Mouse (Mus musculus): ENCODE data around the gene Ffar4.

Ffar4 gene

DNA sequence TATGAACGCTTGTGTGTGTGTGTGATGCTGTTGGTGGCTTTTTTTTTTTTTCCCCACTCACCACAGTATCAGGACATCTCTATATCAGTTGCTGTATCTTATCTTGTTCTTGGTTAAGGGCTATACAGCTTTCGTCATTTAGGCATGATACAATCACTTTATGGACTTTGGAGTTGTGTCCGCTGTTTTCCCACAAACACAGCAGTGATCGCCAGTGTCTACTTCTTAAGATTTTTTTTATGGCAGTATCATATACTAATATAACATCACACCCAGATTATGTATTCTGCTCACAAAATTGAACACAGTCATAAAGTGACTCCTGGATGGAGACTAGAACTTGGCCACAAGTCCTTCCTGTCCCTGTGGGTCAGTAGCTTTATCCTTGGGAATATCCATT, 11.0 kb downstream of the Ffar4 start:
- no peak for DNase-seq (ENCODE audit: low spot score)

DNA sequence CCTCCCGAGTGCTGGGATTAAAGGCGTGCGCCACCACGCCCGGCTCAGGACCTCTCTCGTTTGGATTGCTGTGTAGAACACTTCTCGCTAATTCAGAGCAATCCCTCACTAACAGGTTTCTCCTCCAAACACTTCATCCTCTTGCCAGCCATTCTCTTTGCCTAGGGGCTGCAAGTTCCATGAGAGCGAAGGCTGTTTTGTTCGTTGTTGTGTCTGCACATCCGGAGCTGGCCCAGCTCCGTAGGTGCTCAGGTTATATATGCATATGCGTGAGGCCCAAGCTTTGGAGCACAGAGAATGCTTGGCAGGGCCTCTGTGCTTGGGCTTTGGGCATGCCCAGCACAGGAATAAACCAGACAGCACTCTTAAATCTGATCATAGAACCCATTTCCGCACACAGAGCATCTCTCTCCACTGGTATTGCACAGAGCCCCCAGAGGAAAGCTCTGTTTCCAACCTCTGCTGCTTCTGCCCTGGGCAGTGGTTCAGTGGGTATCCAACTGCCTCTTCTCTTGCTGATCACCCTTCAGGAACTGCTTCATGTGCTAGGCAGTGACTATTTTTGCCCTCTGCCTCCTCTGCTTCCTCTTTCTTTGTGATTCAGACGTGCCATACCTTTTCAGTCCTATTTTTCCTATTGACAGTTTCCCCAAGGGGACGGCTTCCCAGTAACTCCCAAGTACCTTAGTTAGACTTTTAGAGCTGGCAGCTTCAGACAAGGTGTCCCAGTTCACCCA, 12.8 kb downstream of the Ffar4 start:
- no peak for DNase-seq (ENCODE audit: low spot score)

- DNase-seq (ENCODE audit: low spot score): no peak
Measured at GRCm38 (mm10) chr19:38111056-38111455, 14.2 kb downstream of the Ffar4 start.

- no peak for DNase-seq (ENCODE audit: low spot score)
Measured at GRCm38 (mm10) chr19:38112575-38112974, 15.7 kb downstream of the Ffar4 start.

DNA sequence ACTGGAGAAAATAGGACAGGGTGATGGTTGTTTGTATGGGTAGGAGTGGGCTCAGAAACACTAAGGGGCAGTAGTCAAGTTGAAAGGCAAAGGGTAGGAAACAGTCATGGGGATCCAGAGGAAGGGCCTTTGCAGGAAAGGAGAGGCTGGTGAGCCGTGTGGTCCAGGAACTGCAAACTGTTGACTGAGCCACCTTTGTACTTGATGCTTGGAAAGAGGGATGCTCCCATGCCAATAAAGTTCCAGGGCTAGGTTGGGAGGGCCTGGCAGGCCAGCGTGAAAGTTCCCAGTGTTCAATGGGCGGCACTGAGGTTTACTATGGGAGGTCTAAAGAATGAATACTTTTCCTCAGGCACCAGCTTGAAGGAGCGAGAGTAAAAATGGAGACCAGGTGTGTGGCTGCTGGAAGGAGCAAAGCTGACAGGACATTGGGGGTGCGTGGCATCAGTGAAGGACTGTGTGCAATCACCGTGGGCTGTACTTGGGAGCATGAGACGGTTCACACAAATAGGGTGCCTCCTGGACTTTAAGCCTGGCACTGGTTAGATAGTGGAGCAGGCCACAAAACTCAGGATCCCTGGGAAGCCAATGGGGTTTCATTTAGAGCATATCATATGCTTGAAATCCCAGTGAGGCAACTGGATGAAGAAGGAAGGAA, 18.1 kb downstream of the Ffar4 start:
- DNase-seq (ENCODE audit: low spot score): no peak

DNA sequence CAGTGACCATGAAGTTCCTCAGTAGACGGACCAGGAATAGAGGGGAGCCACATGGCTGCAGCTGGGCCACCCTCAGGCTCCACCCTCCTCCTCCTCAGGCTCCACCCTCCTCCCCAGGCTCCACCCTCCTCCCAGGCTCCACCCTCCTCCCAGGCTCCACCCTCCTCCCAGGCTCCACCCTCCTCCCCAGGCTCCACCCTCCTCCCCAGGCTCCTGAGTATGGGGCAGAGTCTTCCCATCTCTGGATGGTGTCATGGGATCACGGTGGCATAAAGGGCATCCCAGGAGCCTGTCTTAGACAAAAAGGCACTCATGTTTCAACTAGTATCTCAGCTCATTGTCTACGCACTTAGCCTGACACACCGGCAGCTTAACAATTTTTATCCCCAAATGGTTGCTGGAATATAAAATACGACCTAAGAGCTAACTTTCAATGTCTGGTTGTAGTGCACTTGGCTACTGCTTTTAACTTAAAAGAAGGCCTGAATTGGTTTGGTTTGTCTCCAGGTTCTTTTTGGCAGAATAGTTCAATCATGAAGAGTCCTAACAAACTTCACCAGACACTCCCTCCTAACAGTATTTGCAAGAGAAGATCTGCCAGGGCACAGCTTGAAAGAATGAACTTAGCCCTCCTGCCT, 23.4 kb downstream of the Ffar4 start:
- DNase-seq (ENCODE audit: low spot score): no peak

- no peak for DNase-seq (ENCODE audit: low spot score)
Measured at GRCm38 (mm10) chr19:38123921-38124320, 27.1 kb downstream of the Ffar4 start.

DNA sequence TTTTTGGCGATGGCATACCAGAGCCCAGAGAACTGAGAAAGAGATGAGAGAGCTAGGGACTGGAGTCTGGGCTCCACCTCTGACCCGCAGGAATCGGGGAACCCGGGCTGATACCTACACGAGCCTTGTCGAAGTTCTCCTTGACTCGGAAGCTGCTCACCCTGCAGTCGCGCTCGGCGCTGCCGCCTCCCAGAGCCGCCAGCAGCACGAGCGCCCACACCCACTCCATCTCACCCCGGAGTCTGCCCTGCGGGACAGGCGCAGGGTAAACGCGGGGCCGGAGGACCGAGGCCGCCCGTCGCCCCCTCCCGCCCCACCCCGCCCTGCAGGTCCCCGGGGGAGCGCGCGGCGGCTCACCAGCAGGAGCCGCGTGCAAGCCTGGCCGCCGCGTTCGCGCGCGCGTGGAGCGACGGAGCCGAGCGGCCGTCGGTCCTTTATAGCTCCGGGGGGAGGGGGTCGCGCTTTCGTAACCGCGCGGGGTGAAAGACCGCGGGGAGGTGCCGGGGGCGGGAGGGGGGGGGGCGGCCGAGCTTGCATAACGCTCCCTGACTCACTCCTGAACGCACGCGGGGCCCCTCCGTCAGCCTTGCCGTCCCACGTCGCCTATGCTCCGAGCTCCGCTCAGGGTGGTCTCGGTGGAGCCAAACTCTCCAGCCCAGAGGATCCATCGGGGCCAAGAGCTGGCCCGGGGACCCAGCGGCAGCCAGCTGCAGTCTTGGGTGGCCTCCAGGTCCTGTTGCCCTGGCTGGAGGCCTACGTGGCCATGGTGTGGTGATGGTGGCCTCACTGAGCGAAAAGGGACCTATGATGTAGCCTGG, 27.7 kb downstream of the Ffar4 start:
- no peak for DNase-seq (ENCODE audit: low spot score)

DNA sequence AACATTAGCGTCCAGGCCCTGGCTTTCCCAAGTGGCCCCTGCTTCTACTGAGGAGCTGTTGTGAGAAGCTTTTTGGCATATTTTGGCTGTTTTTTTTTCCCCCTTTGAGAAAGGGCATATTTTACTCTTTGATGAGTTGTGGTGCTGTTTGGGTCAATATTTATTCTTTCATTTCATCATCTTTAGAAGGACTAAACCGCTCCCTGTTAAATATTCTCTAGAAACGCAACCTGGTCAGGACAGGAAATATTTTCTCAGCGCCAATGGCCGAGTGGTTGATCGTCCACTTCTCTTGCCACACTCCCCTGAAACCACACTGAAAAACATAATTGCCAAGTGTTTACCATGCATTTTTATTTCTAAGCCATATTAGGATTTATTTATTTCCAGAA, 28.3 kb downstream of the Ffar4 start, which contains the start of gene Rbp4:
Gene Rbp4, minus strand, starts transcription at position 63 of the 392 bp plus-strand sequence.
- DNase-seq (ENCODE audit: low spot score): no peak

DNA sequence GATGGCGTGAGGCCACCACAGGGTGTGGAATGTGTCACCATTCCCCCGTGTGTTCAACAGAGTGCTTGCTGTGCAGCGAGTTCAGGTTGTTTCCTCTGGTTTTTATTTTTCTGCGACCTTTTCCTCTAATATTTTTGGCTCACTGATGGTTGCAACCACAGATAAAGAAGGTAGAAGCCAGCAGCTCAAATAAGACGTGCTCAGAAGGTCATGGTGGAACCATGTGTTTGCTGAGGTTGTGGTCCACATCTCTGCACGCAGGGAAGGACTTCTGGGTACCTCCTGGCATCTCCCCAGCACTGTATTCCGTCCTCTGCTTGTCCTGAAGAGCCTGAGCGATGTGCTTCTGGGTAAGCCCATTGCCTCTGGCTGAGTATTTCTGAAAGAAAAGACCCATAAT, 29.8 kb downstream of the Ffar4 start:
- no peak for DNase-seq (ENCODE audit: low spot score)

- DNase-seq (ENCODE audit: low spot score): no peak
Measured at GRCm38 (mm10) chr19:38132481-38132880, 35.6 kb downstream of the Ffar4 start, which contains the start of gene Pde6c. TSS of gene Pde6c (plus strand) at chr19:38132781.

DNA sequence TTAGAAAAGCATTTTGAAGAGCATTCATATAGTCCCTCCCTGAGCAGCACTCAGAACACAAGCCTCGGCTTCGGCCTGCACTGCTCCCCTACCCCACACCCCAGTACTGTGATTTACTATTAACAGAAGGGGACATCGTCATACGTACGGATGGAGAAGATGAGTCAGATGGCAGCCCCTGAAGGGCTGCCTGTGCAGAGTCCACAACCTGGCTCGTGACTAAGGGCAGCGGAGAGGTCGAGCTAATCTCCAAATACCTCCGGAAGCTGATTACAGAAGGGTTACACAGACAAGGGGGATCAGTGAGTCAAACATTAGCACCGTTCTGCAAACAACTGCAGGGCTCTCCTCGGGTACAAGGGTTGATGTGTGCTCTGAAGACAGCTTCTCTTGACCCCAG, 37.1 kb downstream of the Ffar4 start:
- no peak for DNase-seq (ENCODE audit: low spot score)

GRCm38 (mm10) chr19:38134806-38135205, 37.9 kb downstream of the Ffar4 start:
- no peak for DNase-seq (ENCODE audit: low spot score)

- DNase-seq (ENCODE audit: low spot score): no peak
Measured at GRCm38 (mm10) chr19:38143540-38144271, 46.8 kb downstream of the Ffar4 start.

- no peak for DNase-seq (ENCODE audit: low spot score)
Measured at GRCm38 (mm10) chr19:38156243-38156642, 59.4 kb downstream of the Ffar4 start.

DNA sequence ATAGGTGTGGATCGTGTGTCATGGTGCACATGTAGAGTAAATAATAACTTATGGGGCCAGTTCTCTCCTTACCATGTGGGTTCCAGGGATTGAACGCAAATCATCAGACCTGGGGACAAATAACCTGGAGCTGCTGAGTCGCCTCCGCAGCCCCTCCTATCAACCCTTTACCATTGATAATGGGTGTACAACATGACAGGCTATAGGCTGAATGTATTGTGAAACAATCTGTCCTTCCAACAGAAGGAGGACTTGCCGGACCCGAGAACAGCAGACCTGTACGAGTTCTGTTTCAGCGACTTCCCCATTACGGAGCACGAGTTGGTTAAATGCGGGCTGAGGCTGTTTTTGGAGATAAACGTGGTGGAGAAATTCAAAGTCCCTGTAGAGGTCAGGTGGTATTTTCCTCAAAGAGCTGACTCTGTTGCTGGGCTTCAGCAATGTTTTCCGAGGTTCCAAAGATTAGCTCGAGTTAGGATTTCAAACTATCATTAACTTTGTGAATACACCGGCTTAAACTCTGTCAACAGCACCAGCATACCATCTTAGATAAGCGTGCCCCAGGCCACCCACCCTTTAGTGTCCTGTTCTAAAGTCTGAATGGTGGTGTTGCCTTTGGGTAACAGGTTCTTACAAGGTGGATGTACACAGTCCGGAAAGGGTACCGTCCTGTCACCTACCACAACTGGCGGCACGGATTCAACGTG, 64.9 kb downstream of the Ffar4 start:
- DNase-seq (ENCODE audit: low spot score): no peak

All from layer of hippocampus, adult 11-12 months (tissue).